ENCODE assay signal across 20 mouse cellular contexts in genomic region chr7:113843150-113843549, GRCm38 (mm10).
DNase-seq lines count a peak whose midpoint lies in the region; ATAC-seq lines count a peak whose summit lies in the region.
"Had no signal": no experiment of that assay in that cellular context is flagged by ENCODE, and none has a peak within 500 bp of the region (broad histone marks: within the 10 kb centered on the region; RNA-seq: fewer than 3 reads in every experiment).

No protein-coding gene starts in this region.

- ATAC-seq in common myeloid progenitor, adult 5-6 weeks (replicated peaks; ENCODE audit: low read depth, poor library complexity, severe bottlenecking), result peak; percentile 69
- ATAC-seq in megakaryocyte, adult 5-6 weeks (ENCODE audit: poor library complexity, severe bottlenecking), result peak; percentile 74
- ATAC-seq: forebrain, embryonic 16.5 days; hindbrain, postnatal 0 days; inflammation-experienced regulatory T-cells, adult 6 months; intestine, embryonic 16.5 days; Patski had no signal

- DNase-seq in retina, postnatal 1 day, result peak; percentile 33
- no peak for DNase-seq in retina, embryonic 14.5 days (ENCODE audit: low spot score)
- DNase-seq in frontal cortex, postnatal 14 days (ENCODE audit: low spot score in 2 of 2), result no peak
- DNase-seq in cerebellum, postnatal 4 days (ENCODE audit: low spot score in 2 of 2), result no peak
- DNase-seq: adrenal gland, postnatal 10 days; adrenal gland, postnatal 36 days; cerebellum, adult 18-20 months; cerebellum, adult 9-10 months; cerebellum, postnatal 14 days; embryo, embryonic 11 days; gastrocnemius, postnatal 25 days; heart, postnatal 10 days; heart, postnatal 36 days had no signal
